Mouse (Mus musculus) spleen, postnatal 36 days (tissue): ENCODE measurements at regions not wholly inside any gene's neighbourhood (a gene's known extent, or its start where the extent isn't known, plus 50 kb on each side); places are given as distances from the start of the nearest gene placed in this dataset.
"Not testable (repeated sequence)": the region's sequence is repeated elsewhere in the genome, so short reads cannot be mapped to it uniquely, and the experiment has no call there.

Experiments used
- DNase-seq, 2 experiments: peaks; one replicate each; pipeline ENCODE4 v3.0.0; 2022; ENCODE audit warnings: low spot score in 2 of 2, mixed read lengths in 1 of 2

- DNase-seq, result no peak
Measured at GRCm38 (mm10) chr13:104549016-104549415, 243.3 kb upstream of the Srek1ip1 start.

GRCm38 (mm10) chr13:104553329-104553728 is 239.0 kb upstream of the Srek1ip1 start:
- DNase-seq, result no peak

DNA sequence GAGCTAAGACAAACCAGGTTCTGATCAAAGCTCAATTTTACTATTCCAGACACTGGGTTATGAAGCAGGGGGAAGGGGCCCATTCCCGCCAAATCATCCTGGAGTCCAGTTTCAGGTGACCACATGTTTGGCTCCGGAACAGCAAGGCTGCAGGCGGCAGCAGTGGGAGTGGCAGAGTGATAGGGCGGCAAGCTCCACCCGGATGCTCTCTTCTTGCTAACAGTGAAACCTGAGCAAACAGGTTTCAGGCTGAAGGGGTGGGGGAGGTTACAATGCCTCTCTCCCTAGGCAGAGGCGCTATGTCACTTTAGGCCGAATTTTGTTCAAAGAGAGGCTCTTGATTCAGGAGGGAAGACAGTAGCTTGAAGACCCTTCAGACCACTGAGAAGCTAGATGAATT is 235.7 kb upstream of the Srek1ip1 start:
- DNase-seq, result not testable (repeated sequence)

- DNase-seq, result no peak
Measured at GRCm38 (mm10) chr13:104559876-104560275, 232.4 kb upstream of the Srek1ip1 start.

GRCm38 (mm10) chr13:104560500-104561114 is 231.7 kb upstream of the Srek1ip1 start:
- DNase-seq, result no peak

- DNase-seq, result no peak
Measured at GRCm38 (mm10) chr13:104562536-104562935, 229.7 kb upstream of the Srek1ip1 start.

DNA sequence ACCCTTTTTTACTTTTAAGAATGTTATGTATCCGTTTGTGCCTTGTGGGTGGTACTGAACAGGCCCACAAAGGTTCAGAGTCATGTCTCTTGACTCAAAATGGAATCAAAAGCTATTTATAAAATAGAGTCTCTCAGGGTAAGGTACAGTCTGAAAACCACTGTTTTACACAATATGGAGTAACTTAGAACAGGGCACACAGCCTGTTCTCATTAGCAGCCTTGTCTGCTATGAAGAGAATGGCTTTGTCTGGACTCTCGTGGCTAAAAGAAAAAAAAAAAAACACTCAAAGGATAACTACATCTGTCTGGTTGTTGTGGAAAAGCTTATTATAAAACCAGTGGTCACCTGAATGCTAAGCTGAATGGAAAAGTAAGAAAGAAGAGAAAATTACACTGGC is 229.3 kb upstream of the Srek1ip1 start:
- no peak for DNase-seq

- DNase-seq, result no peak
Measured at GRCm38 (mm10) chr13:104563889-104564288, 228.4 kb upstream of the Srek1ip1 start.

GRCm38 (mm10) chr13:104569765-104570164 is 222.5 kb upstream of the Srek1ip1 start:
- no peak for DNase-seq

DNA sequence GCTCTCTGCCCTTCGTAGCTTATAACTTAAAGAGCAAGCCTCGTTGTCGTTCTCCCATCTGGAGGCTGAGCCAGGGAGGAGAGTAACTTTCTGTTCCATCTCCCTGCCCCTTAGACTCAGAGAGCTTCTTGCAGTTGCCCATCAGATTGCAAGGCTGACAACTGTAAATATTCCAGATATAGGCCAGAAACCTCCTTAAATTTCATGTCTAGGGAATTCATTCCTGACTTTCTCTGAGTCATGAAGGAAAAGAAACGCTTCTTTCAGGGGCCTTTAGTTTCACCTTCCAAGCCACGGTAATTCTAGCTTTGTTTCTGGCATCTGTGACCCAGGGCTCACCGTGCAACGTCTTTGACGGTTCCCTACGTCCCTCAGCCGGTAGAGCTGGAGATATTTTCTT is 220.0 kb upstream of the Srek1ip1 start:
- no peak for DNase-seq

DNA sequence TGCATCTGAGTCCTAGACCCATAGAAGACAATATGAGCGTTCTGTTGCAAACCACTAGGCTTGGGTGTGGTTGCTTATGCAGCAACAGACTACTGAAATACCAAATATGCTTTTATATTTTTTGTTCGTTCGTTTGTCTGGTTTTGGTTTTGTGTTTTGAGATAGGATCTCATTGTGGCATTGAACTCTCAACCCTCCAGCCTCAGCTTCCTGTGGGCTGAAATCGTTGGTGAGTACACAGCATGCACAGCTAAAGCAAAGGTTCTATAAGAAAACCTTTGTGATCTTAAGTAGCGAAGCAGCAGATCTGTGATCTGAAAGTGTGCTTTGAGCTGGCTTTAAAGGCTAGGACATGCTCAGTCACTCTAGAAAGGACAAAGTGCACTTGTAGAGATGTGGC is 217.9 kb upstream of the Srek1ip1 start:
- DNase-seq, result no peak

- DNase-seq, result peak; percentile 3 to 4
Measured at GRCm38 (mm10) chr13:104576188-104576789, 216.0 kb upstream of the Srek1ip1 start.

DNA sequence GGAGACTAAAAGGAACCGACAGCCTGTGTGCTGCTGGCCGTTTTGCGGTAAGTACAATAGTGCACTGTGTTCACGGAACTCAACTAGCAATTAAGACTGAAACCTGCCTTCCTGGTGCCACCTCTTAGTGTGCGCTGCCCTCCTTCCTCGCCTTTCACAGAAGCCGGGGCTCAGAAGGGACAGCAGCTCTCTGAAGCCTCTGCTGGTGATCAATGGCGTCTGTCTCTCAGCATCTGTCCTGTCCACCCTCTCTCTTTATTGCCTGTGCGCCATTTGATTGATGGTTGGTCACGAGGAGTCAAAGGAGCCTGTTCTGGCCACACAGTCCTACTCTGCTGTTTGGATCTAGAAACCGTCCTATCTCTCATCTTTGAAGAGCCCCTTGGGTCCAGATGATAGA is 214.4 kb upstream of the Srek1ip1 start:
- DNase-seq, result no peak

DNA sequence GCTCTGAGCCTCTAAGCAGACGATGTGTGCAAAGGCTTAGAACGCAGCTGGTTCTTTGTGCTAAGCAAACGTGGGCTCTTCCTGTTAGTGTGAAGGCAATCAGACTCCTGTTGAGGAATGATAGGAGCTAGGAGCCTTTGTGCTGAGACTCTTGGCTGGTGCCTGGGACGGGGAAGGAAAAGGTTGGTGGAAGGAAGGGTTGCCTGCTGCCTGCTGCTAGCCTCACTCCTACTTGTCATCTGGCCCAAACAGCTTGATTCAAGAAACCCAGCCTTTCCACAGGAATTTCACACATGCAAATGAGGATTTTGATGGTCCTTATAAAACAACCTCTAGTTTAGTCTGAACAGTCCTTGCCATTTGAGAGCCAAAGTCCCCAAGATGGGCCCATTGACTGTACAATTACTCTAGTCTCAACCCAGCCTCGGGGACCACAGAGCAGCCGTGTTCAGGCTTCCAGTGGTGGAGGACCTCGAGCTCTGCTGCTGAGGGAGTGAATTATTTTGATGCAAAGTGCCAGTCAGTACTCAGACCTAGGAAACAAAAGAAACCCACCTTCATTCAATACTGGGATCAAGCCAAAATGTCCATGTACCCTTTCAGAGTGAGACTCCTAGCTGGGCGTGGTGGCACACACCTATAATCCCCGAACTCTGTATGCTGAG is 211.5 kb upstream of the Srek1ip1 start:
- no peak for DNase-seq
